Mouse (Mus musculus): ENCODE results near the gene 2010111I01Rik.
"Not testable (repeated sequence)": the region's sequence is repeated elsewhere in the genome, so short reads cannot be mapped to it uniquely, and the experiment has no call there.

Gene 2010111I01Rik

DNA sequence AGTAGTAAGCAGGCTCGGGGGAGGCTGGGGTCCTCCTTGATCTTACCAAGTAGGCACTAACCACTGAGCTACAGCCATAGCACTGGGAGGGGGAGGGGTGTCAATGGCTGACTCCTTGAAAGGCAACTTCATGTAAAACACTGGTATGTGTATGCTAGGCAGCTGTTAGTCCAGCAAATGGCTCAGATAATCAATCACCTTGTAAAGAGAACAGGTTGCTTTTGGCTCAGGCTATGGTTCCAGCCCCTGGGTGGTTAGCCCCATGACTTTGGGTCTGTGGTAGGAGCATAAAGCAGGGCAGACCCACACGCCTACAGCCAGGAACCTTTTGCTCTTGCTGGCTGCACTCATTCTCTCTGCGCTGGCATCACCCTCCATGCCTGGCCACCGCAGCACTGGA is 325.4 kb downstream of the 2010111I01Rik start:
- no peak for DNase-seq (ENCODE audit: low spot score)

DNA sequence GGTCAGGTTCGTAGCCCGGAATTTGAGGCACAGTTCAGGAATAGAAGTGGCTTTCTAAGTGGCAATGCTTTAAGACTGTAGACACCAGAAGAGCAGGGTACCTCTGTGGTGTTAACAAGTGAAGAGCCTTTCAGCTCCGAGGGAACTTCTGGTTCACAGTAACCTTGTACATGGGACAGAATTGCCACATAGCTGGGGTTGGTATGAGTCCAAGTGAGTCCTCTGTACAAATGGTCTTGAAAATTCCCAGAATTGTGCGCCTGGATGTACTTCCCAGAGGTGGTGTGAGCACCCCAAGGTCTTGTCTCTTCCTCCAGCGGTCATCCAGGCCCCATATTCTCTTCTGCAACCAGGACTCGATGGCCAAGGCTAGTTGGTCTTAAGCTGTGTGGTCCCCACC is 326.3 kb downstream of the 2010111I01Rik start:
- no peak for DNase-seq (ENCODE audit: low spot score)

DNA sequence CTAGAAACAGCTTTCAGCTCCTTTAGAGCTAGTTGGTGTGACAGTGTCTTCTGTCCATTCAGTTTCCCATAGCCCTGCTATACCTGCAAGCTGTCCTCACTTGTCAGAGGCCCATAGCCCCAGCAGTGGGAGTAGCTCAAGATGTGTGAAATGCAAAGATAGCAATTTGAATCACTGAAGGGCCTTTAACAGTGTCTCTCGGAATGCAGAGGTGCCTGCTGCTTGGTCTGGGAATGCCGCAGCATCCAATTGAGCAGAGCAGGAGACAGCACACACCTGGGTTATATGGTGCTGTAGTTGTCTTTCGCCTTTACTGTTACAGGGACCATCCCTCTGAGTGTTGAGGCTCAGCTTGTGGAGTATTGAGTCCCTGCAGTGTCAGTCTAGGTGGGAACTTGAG is 329.0 kb downstream of the 2010111I01Rik start:
- no peak for DNase-seq (ENCODE audit: low spot score)

DNA sequence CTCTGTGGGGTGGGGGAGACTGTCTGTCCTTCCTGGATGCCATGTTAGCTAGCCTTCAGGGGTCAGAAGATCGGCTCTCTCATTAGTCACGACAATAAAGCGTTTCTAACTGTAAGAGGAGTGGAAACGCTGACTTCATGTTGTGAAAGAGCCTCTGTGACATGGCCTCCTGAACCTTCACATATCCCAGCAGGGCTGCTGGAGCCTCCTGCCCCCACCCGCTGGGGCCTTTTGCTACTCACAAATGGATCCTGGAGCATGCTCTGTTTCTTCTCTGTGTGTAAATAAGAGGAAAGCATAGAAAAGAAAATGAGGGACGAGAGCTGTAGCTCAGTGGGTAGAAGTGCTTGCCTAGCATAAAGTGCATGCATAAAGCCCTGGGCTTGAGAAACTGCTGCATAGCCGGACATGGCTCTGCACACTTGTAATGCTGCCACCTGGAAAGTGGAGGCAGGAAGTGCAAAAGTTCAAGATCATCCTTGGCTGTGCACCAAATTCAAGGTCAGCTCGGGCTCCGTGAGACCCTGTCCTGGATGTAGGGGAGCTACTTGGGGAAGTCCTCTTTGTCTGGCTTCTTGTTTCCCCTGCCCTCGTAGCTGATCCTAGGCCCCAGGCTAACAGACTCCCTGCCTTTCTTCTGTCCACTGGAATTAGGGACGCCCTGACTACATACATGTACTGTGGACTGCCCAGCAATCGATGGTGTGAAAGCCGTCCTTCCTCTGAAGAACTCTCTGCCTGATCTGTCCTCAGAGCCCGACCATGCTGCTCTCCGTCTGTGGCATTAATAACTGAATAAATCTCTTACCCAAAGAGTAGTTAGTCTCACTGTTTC is 329.9 kb downstream of the 2010111I01Rik start:
- DNase-seq (ENCODE audit: low spot score): no peak

DNA sequence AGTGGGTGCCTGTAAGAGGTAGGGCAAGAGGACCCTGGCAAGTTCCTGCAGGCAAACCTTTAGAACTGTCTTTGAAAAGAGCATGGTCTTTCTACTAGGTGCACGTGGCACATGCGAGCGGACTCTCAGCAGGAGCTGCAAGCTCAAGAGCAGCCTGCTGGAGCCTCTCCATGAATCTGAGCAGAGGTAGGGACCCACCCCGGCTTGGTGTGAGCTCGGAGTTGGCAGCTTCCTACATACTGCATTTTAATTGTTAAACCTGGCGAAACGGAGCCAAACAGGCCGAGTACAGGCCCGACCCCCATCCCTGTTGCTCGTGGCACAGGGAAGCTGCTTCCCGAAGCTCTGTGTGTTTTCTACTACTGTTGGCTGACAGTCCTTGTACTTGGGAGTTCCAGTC is 331.6 kb downstream of the 2010111I01Rik start:
- DNase-seq (ENCODE audit: low spot score): no peak

DNA sequence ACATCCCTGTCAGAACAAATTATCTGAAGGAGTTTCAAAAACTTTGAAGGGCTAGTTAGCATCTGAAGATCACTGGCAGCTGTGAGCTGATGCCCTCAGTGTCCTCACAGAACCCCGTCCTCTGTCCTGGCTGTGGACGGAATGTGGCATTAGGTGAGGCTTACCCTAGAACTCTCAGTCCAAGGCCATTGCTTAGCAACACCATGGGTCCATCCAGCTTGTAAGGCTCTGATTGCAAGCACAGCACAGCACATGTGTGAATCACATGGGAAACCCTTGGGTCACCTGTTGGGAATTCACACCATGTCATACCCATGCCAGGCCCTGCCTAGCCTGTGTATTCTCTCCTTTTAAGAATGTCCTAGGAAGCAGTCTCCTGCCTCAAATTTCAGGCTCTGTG is 332.3 kb downstream of the 2010111I01Rik start:
- no peak for DNase-seq (ENCODE audit: low spot score)

DNA sequence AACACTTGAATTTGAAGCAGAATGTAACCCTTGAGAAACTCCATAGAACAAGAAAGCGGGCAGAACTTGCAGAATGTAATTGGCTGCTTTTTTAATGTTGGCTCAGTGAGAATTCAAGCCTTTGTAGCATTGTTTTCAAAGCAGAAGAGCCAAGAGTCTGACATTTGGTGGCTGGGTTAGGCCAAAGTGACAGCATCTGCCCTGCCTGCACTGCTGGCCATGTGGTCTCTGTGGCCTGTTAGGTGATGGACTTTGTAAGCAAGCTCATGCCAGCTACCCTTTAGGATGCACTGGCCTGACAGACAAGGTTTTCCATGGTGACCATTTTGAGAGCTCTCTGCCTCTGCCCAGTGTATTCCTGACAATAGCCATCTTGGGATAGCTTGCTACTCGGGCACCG is 333.2 kb downstream of the 2010111I01Rik start:
- no peak for DNase-seq (ENCODE audit: low spot score)

DNA sequence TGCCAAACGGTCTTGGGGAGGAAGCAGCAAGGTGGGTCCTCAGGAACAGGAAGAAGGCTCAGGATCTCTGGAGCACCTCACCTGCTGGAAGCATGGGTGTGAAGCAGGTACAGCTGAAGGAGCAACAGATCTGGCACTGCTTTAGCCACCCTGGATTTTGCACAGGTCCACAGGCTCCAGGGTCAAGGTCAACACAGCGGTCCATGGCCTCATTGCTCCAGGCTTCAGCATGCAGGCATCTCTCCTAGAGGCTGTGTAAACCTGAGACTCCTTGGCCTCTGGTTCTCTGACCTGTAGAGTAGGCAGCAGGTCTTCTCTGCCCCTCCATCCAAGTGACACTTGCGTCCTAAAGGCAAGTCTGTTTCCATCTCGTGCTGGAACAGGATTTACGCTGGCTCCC is 334.2 kb downstream of the 2010111I01Rik start:
- no peak for DNase-seq (ENCODE audit: low spot score)

DNA sequence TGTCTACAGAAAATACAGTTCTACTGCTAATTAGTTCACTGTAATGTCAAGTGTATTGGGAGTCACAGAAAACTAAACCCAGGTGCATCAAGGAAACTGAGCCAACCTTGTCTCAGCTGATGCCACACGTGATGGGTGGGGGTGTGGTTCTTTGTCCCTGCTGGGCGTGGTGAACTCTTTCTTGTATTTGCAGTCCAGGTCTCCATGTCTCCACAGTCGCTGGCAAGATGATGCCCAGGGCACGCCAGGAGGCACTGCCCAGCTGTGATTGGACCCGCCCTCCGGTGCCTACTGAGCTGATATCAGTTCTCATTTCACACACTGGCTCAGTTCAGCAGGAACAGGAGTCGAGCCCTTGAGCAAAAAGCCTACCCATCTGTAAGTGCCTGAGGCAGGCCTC is 336.2 kb downstream of the 2010111I01Rik start:
- no peak for DNase-seq (ENCODE audit: low spot score)

DNA sequence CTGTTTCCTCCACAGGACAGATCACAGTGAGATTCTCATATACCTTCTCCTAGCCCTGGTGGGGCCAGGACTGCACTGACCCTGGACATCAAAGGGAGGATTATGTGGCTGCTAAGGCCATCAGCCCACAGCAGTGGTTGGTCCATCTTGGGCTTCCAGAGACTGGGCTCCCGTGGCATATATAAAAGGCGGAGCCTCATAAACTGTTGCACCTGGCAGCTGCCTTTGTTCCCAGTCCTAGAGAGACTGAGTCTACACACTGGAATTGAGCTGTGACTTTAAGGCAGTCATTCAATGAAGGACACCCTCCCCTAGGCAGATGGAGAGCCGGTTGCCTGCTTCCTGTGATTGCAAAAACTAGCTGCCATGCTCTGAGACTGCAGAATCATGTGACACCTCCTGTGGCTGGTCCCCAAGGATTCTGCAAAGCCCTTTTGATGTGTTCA is 337.1 kb downstream of the 2010111I01Rik start:
- DNase-seq (ENCODE audit: low spot score): no peak

DNA sequence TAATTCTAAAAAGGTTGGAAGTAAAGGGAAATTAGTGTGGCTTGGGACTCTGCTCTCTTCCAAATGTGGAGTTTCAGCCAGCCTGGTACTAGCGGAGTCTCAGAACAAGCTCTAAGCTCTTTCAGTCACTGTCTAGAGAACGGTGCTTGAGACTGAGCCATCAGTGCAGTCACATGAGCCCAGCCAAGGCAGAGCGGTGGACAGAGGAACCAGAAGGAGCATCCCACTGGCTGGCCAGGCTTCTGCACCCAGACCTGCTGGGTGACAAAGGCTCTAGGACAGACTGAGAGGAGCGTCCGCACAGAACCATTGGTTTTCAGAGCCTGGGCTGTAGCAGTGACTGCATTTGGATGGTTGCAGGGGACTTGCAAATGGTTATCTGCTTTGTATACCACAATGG is 337.7 kb downstream of the 2010111I01Rik start:
- DNase-seq (ENCODE audit: low spot score): no peak

DNA sequence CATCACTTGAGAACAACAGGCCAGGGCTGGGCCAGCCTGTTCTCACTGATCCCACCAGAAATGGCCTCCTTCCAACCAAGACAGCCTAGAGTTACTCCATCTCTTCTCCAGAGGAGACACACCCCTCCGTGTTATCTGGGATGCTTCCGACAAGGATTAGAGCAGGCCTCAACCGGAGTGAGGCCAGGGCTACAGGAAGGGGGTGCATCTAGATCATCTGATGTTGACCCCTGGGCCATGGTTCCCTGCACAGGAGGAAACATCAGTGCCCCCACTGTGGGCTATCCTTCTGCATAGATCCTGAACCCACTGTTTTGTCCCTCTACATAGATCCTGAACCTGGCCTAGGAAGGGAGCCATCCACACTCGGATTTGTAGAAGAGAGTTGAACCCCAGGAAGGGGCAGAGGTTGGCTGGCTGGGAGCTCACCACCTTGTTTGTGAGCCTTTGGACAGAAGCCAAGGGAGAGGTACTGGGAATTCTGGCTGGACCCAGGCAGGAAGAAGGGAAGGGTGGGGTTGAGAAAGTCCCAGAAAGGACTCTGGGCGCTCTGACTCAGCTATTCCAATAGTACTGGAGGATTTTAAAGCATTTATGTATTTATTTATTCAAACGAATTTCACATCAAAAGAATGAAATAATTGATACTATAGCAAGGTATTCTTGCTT is 339.6 kb downstream of the 2010111I01Rik start:
- DNase-seq (ENCODE audit: low spot score): no peak

DNA sequence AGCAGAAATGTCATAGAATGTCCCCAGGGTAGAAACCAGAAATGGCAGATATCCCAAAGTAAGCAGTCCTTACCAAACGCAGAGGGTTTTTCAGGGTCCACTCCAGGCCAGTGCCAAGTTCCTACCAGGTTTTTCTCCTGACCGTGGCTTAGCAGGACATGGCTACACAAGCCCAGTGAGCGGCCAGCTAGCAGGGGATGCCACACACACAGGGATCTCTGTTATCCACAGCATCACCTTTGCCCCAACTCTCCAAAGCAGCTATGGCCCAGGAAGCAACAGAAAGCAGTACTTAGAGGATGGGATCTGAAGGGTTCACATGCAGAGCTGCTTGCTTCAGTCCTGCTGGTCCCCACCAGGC is 340.1 kb downstream of the 2010111I01Rik start:
- no peak for DNase-seq (ENCODE audit: low spot score)

DNA sequence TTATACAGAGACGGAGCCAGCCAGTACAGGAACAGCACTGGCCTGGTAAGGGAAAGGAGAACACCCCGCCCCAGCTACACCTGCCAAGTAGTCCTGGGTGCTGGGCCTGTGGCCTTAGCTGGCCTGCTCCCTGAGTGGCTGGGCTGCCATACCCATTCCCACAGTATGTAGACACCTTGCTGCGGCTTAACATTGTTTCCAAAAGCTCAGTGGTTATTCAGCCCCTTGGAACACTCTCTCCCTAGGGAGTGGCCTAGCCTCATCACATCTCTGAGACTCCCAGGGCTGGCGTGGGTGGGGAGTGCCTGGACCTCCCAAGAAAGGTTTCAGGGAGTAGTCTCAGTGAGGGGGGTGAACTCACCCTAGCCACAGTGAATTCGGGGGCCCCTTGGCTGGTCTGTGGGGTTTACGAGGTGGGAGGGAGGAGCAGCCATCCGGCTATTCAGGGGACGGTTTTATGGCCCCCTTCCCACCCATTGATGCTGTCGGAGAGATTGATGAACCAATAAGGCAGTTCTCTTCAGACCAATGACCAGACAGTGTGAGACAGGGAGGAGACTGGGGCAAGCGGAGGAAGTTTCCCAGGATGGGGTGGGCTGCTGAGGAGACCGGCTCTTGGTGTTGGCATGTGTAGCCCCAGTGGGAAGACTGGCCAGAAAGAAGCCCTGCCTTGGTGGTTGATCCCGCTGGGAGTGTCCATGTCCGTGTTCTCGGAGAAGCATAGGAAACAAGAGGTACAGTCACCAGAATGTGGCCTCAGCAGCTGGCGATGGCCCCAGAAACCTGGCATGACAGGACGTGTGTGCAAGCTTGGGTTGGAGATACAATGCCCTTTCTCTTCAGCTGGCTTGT is 340.7 kb downstream of the 2010111I01Rik start:
- no peak for DNase-seq (ENCODE audit: low spot score)

DNA sequence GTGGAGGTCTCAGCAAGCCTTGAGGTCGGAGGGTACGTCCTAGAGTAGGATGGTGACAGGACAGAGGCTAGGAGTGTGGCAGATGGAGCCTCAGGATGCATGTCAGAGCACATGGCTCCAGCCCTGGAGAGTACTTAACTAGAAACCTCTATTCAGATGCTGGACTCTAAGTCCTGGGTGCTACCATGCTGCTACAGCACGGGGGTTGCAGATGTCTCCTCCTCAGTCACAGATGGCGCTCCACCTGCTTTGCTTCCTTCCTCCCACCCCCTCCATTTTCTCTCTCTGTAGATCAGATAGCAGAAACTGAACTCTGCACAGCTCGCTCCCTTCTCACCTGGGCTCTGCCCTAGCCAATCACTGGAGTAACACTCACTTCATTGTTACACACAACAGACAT is 342.1 kb downstream of the 2010111I01Rik start:
- no peak for DNase-seq (ENCODE audit: low spot score)

DNA sequence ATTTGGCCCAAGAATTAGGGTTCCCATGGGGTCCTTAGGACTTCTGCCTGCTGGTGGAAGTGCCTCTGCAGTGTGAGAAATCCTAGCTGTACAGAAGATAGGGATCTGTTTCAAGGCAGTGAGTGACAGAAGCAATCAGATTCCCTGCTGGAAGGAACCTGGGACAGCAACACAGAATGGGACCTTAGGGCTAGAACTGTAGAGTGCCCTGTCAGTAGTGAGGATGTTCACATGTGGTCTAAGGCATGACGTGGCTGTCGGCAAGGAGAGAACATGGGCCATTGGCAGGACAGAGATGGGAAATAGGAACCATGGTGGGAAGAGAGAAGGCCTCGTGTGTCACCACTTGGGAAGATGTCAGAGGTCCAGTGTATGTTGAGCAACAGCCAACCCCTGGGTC is 344.9 kb downstream of the 2010111I01Rik start:
- DNase-seq (ENCODE audit: low spot score): no peak

DNA sequence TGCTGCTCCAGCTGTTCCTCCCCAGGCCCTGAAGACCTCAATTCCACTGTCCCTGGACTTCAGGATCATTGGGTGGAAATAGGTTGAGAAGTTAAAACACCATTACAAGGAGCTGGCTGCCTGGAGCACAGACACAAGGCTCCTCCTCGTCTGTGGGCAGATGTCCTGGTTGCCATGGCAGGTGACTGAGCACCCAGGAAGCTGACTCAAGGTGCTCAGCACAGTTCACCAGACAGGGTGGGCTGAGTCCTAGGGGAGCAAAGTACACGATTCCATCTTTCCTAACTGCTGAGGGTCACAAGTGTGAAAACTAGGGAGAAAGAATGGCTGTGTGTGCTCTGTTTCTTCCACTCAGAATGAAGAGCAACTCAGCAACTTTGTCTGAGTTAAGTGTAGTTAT is 346.5 kb downstream of the 2010111I01Rik start:
- no peak for DNase-seq (ENCODE audit: low spot score)

DNA sequence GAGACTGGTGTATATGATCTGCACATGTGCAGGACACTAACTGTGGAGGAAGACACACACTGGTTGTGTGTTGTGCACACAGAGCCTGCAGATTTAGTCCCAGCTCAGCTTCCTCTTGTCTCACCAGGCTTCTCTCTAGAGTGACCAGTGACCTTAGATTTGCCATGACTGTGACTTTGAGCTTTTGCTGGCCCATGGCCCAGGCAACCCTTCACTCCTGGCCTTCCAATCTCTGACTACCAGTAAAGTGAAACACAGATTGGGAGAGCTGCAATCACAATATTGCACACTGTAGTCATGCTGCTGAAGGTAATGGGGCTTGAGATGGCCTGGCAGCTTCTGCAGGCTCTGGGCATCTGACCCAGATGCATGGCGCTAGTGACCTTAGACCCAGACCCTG is 348.6 kb downstream of the 2010111I01Rik start:
- DNase-seq (ENCODE audit: low spot score): no peak

DNA sequence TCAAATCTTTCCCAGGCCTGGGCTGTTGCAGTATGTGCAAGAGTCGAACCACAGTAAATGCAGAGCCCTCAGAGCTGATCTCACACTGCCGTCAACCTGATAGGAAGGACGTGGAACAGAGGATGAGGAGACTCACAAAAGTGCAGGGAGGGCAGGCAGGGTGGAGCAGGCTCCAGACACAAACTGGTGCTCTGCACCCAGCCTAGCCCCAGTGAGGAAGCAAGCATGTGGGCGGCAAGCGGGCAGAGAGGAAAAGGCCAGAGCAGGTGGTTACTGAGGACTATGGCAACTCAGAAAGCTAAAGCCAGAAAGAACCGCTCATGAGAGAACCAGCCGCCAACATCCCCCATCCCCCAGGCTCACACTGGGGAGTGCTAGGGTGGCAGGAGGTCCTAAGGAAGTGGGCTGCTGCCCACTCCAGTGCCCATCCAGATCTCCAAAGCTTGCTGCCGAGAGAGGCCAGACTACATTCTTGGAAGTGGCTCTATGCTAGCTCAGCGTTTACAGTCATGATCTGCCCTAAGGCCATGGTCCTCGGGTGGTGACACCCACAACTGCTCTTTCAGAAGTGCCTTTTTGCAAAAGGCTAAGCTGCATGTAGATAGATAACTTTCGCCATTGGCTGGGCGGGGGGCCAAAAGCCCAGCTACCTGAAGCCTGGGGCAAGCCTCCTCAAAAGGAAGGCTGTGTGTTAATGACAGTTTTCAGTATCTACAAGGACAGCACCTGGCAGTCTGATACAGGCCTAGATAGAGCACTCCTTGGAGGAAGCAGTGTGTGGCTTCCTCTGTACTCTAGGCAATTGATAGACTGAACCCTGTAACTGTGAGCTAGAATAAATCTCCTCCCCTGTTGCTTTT is 349.3 kb downstream of the 2010111I01Rik start:
- no peak for DNase-seq (ENCODE audit: low spot score)

DNA sequence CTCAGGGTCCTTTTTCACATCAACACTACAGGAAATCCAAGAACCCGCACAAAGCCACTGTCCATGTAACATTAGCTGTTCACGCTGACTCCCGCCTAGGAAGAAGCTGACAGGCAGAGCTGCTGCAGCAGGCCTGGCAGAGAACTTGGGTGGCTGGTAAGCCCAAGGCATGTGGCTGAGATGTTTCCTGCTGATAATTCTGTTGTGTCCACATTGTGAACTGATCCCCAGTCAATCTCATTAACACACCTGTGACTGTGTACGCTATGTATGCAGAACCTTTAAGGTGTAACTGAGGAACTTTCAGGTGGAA is 349.9 kb downstream of the 2010111I01Rik start:
- no peak for DNase-seq (ENCODE audit: low spot score)

DNA sequence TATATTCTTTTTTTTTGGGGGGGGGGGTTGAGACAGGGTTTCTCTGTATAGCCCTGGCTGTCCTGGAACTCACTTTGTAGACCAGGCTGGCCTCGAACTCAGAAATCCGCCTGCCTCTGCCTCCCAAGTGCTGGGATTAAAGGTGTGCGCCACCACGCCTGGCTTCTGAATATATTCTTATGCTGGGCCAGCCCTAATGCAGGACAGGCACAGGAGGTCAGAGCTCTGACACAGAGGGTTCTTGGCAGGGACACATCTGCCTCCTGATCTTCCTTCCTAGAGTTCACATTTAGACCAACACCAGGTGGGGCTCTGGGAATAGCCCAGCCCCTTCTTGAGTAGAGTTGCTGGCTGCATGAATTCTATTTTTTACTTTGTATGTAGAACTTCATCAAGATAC is 350.4 kb downstream of the 2010111I01Rik start:
- DNase-seq (ENCODE audit: low spot score): not testable (repeated sequence)

DNA sequence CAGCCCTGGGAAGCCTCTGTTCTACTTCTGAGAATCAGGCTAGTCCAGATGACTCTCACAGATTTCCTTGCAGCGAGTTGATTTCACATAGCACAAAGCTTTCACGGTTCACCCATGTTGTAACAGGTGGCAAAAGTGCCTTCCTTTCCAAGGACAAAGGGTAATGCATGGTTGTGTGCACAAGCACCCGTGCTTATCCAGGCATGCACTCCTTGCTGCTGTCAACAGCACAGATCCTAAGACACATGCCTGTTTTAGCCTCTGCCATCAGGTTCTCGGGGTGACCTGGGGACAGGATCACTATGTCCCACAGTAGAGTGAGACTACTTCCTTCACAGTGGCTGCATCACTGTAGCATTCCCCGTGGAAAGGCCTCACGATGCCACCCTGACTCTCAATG is 351.1 kb downstream of the 2010111I01Rik start:
- no peak for DNase-seq (ENCODE audit: low spot score)

Data from urinary bladder, postnatal 10 days (tissue).